In the genomic region with DNA sequence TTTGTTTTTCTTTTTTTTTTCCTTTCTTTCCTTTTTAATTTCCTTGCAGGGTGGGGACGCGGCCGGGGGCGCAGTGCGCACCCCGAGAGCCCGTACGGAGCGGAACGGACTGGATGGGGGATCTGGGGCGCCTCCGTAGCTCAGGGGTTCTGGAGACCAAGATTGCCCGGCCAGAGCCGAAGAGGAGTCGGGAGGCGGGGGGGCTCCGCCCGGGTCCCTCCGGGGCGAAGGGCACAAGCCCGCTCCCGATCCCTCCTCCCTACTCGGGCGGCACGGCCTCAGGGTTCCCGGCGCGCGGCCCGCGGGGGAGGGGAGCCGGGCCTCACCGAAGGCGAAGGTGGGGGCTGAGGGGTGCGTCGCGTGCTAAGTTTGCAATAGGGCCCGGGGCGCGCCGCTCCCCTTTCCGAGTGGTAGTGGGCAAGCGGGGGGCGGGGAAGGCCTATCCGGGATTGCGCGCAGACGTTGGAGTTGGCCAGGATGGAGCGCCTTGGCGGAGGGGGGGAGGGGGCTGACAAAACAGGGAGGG, we compare ENCODE assay signal across 8 mouse cellular contexts. TPM values are rescaled to one million over a fixed set of nuclear protein-coding genes. Genes with fewer than 3 reads are reported as not detected.
DNase-seq lines count a peak whose midpoint lies in the region; ATAC-seq and TF ChIP-seq lines count a peak whose summit lies in the region.

No protein-coding gene starts in this region.

- no peaks in the 10 kb centered on the region for H3K27me3 ChIP-seq in Patski
- no peaks in the 10 kb centered on the region for H3K27me3 ChIP-seq in liver, embryonic 16.5 days (ENCODE audit: control insufficient read depth, insufficient read depth, low read depth, low read length)

- CTCF ChIA-PET in Patski (lab: Charles Lee) = no interaction called here

- under 1% methylated on average over 37 of the region's 50 CpGs for WGBS in liver, embryonic 16.5 days (ENCODE audit: insufficient replicate concordance)

- POLR2A ChIA-PET in Patski (lab: Charles Lee) = interaction anchor here (1.0 to 1.8 kb wide), 2 partner anchors 31 to 50 kb away, joined by 5 read pairs; a partner anchor contains a TSS

- peak; percentile 89 for DNase-seq in A20 (ENCODE audit: low read depth, low spot score)
- no peak for DNase-seq in Patski (ENCODE audit: low read depth, low spot score)
- DNase-seq in cerebellum, postnatal 36 days = peak; percentile 67 to 82
- DNase-seq in heart, adult 18-20 months = peak; percentile 83 to 84
- DNase-seq in kidney, adult 18-20 months = peak; percentile 88
- DNase-seq in ovary, postnatal 10 days (ENCODE audit: low spot score) = peak; percentile 73
- peak; percentile 61 to 79 for DNase-seq in urinary bladder, adult 18-20 months (ENCODE audit: low spot score in 2 of 2)

- H3K27ac ChIP-seq in liver, embryonic 16.5 days (ENCODE audit: low read length) = peak overlapping the region; percentile 99

- H3K36me3 ChIP-seq in liver, embryonic 16.5 days (ENCODE audit: control insufficient read depth, insufficient read depth) = peaks cover 2% of the 10 kb centered on the region; the same call in 1 of the 2 replicates

- peak overlapping the region; percentile 97 for H3K4me3 ChIP-seq in liver, embryonic 16.5 days (ENCODE audit: low read depth, low read length)

- no peak for TF ChIP-seq CTCF in Patski (IDR thresholded peaks at IDR 0.05)

- peak; percentile 28 for ATAC-seq in Patski
- peak; percentile 9 for ATAC-seq in liver, embryonic 16.5 days (ENCODE audit: low read depth)

- peak overlapping the region; percentile 94 for H3K4me2 ChIP-seq in liver, embryonic 16.5 days (ENCODE audit: low read depth, low read length)

- peak overlapping the region; percentile 99 for H3K9ac ChIP-seq in liver, embryonic 16.5 days (ENCODE audit: low read depth, low read length)

- no peaks in the 10 kb centered on the region for H3K9me3 ChIP-seq in liver, embryonic 16.5 days (replicated peaks; ENCODE audit: control insufficient read depth, low read length)

- in situ Hi-C loops in Patski (cut with MboI; ENCODE audit: low pct_unique_long_range_greater_than_20kb) = no loop called here

- peaks cover 50% of the 10 kb centered on the region for H3K4me1 ChIP-seq in liver, embryonic 16.5 days (ENCODE audit: control insufficient read depth, low read depth, low read length)

RNA-seq across cellular contexts. Expression of a gene that starts 1.7 kb away (rescaled TPM):
- 40.6 TPM for polyA plus RNA-seq in Patski (2021)
- total RNA-seq in heart, adult 18-20 months (2021) = 10 to 100 TPM; 33.8 to 34.9 TPM
- 30.0 and 35.0 TPM in 2 replicates for polyA plus RNA-seq in liver, embryonic 16.5 days (2015; fragmentation: Nextera tagmentation; extraction: Ambion mirVana)

RNA-seq across cellular contexts. Expression of a gene that starts 31.0 kb away (rescaled TPM):
- polyA plus RNA-seq in Patski (2021) = 33.9 TPM
- total RNA-seq in heart, adult 18-20 months (2021) = 10 to 100 TPM; 16.5 to 16.9 TPM
- polyA plus RNA-seq in liver, embryonic 16.5 days (2015; fragmentation: Nextera tagmentation; extraction: Ambion mirVana) = 21.8 and 22.1 TPM in 2 replicates

RNA-seq across cellular contexts. Expression of a gene that starts 31.1 kb away (rescaled TPM):
- polyA plus RNA-seq in Patski (2021) = 150 TPM
- total RNA-seq in heart, adult 18-20 months (2021) = 100 to 1,000 TPM; 118 to 132 TPM
- polyA plus RNA-seq in liver, embryonic 16.5 days (2015; fragmentation: Nextera tagmentation; extraction: Ambion mirVana) = 93.8 and 100 TPM in 2 replicates

RNA-seq across cellular contexts. Expression of a gene that starts 38.1 kb away (rescaled TPM):
- polyA plus RNA-seq in Patski (2021) = 0.08 TPM
- total RNA-seq in heart, adult 18-20 months (2021) = under 1 TPM; 0.31 to 0.74 TPM
- 39.9 and 45.9 TPM in 2 replicates for polyA plus RNA-seq in liver, embryonic 16.5 days (2015; fragmentation: Nextera tagmentation; extraction: Ambion mirVana)

RNA-seq across cellular contexts. Expression of a gene that starts 39.7 kb away (rescaled TPM):
- 1,798 TPM for polyA plus RNA-seq in Patski (2021)
- 1,000 to 10,000 TPM; 1,062 to 1,185 TPM for total RNA-seq in heart, adult 18-20 months (2021)
- polyA plus RNA-seq in liver, embryonic 16.5 days (2015; fragmentation: Nextera tagmentation; extraction: Ambion mirVana) = 266 and 282 TPM in 2 replicates
